Mouse (Mus musculus) retina, embryonic 14.5 days (tissue): ENCODE data around the gene B230104I21Rik.

ENCODE experiments used
- DNase-seq: peaks from one replicate; pipeline ENCODE4 v3.0.0-alpha.2; 2015; ENCODE audit warnings: low spot score

Gene B230104I21Rik

GRCm38 (mm10) chr4:154393196-154394122, 57.5 kb downstream of the B230104I21Rik start:
- DNase-seq, result peak; percentile 75

- no peak for DNase-seq
These were observed 58.3 kb downstream of the B230104I21Rik start for GRCm38 (mm10) chr4:154394123-154394722.

DNA sequence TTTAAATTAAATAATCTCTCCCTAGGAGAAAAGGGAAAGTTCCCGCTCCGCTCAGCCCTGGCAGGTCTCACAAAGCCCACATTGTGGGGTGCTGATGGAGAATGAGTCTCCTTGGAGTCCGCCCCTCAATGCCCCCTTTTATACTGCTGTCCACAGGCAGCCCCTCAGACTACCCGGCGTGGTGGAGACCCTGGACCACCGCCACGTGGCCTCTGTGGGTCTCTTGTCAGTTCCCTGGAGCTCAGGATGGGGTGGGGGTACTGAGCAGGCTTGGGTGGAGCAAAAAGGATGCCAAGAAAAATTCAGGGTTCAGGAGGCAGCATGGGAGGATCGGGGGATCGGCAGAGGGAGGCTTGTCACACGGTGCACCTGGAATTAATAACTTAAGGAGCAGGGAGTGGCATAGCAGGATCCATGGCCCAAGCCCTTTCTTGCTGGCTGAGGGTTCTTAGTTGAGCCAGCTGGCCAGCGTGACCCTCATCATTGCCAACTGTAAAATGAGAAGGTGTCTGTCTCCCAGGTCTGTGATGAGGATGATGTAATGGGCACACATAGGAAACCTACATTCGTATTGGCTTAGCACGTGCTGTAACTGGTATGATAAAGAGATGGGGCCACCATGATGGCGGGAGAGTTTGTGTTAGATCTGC, 60.9 kb downstream of the B230104I21Rik start:
- DNase-seq, result no peak
